Comparison of ENCODE assay signal across 20 mouse cellular contexts in the genomic region with DNA sequence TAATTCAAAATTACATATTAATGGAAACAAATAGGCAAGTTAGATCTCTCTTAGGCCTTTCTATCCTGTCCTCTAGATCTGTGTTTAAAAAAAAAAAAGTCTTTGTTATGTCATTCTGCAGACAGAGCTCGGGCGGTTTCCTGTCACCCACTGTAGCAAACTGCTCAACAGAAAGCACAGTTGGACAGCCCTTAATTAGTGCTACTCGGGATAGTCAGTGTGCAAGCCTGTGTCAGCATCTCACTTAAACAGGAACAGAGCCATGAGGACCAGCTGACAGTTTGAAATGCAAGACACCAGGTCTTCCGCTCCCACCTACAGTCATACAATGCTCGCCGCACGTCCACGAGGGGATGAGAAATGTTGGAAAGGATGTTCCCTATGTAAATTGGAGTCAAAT.
DNase-seq lines count a peak whose midpoint lies in the region; ATAC-seq lines count a peak whose summit lies in the region.
"Had no signal": no experiment of that assay in that cellular context is flagged by ENCODE, and none has a peak within 500 bp of the region (broad histone marks: within the 10 kb centered on the region; RNA-seq: fewer than 3 reads in every experiment).

No protein-coding gene starts in this region.

- H3K27me3 ChIP-seq in forebrain, embryonic 12.5 days = no peaks in the 10 kb centered on the region
- H3K27me3 ChIP-seq in forebrain, embryonic 10.5 days (ENCODE audit: poor library complexity, severe bottlenecking) = no peaks in the 10 kb centered on the region
- no peaks in the 10 kb centered on the region for H3K27me3 ChIP-seq in midbrain, embryonic 12.5 days
- no peaks in the 10 kb centered on the region for H3K27me3 ChIP-seq in midbrain, embryonic 11.5 days (ENCODE audit: control insufficient read depth, insufficient read depth, low read length)
- H3K27me3 ChIP-seq in forebrain, embryonic 15.5 days = no peaks in the 10 kb centered on the region
- H3K27me3 ChIP-seq: embryonic facial prominence, embryonic 12.5 days had no signal

- H3K4me3 ChIP-seq in forebrain, embryonic 12.5 days (replicated peaks) = no peak overlapping the region
- H3K4me3 ChIP-seq in forebrain, embryonic 10.5 days = no peak overlapping the region
- H3K4me3 ChIP-seq in midbrain, embryonic 12.5 days = no peak overlapping the region
- H3K4me3 ChIP-seq in midbrain, embryonic 11.5 days (ENCODE audit: low read depth, low read length) = no peak overlapping the region
- no peak overlapping the region for H3K4me3 ChIP-seq in forebrain, embryonic 15.5 days
- H3K4me3 ChIP-seq: embryonic facial prominence, embryonic 12.5 days had no signal

- no peaks in the 10 kb centered on the region for H3K4me1 ChIP-seq in forebrain, embryonic 12.5 days
- no peaks in the 10 kb centered on the region for H3K4me1 ChIP-seq in forebrain, embryonic 10.5 days
- H3K4me1 ChIP-seq in midbrain, embryonic 12.5 days = no peaks in the 10 kb centered on the region
- H3K4me1 ChIP-seq in midbrain, embryonic 11.5 days (ENCODE audit: control insufficient read depth, insufficient read depth, low read length) = no peaks in the 10 kb centered on the region
- H3K4me1 ChIP-seq in forebrain, embryonic 15.5 days = no peaks in the 10 kb centered on the region
- H3K4me1 ChIP-seq: embryonic facial prominence, embryonic 12.5 days had no signal

- peak; percentile 57; the same call in 1 of the 2 replicates for ATAC-seq in forebrain, embryonic 12.5 days (ENCODE audit: low FRiP score)
- peak; percentile 41; the same call in 1 of the 2 replicates for ATAC-seq in midbrain, embryonic 12.5 days (ENCODE audit: low FRiP score, low read depth)
- no peak for ATAC-seq in midbrain, embryonic 11.5 days (ENCODE audit: low FRiP score)
- ATAC-seq in forebrain, embryonic 15.5 days (replicated peaks) = peak; percentile 58
- ATAC-seq: CD4-positive, CD25-positive, alpha-beta regulatory T cell, adult 4 months had no signal

- no peak overlapping the region for H3K27ac ChIP-seq in forebrain, embryonic 12.5 days
- no peak overlapping the region for H3K27ac ChIP-seq in forebrain, embryonic 10.5 days
- no peak overlapping the region for H3K27ac ChIP-seq in midbrain, embryonic 12.5 days (replicated peaks)
- no peak overlapping the region for H3K27ac ChIP-seq in midbrain, embryonic 11.5 days (ENCODE audit: low read depth, low read length)
- no peak overlapping the region for H3K27ac ChIP-seq in forebrain, embryonic 15.5 days (replicated peaks)
- H3K27ac ChIP-seq: embryonic facial prominence, embryonic 12.5 days; hindbrain, embryonic 14.5 days had no signal

- DNase-seq in forebrain, embryonic 10.5 days (ENCODE audit: extremely low spot score, low spot score) = no peak
- DNase-seq in midbrain, embryonic 11.5 days (ENCODE audit: low spot score, missing footprints) = no peak
- peak; percentile 16 for DNase-seq in retina, postnatal 1 day
- no peak for DNase-seq in spleen, postnatal 10 days (ENCODE audit: low spot score in 2 of 2)
- DNase-seq: adrenal gland, postnatal 10 days; B cell, adult 2 months; cerebellum, adult 11-12 months; cerebellum, adult 9-10 months; cerebellum, postnatal 25 days; gastrocnemius, postnatal 36 days; heart, adult 11 months; heart, postnatal 10 days; heart, postnatal 4 days had no signal

- 70% methylated on average over 8 of the region's 8 CpGs for WGBS in forebrain, embryonic 12.5 days
- WGBS in forebrain, embryonic 10.5 days = 88% methylated on average over 8 of the region's 8 CpGs
- 86% methylated on average over 8 of the region's 8 CpGs for WGBS in midbrain, embryonic 12.5 days
- WGBS in midbrain, embryonic 11.5 days = 86% methylated on average over 8 of the region's 8 CpGs
- 53% methylated on average over 8 of the region's 8 CpGs for WGBS in forebrain, embryonic 15.5 days

- H3K4me2 ChIP-seq in forebrain, embryonic 12.5 days = no peak overlapping the region
- H3K4me2 ChIP-seq in midbrain, embryonic 12.5 days (replicated peaks) = no peak overlapping the region
- H3K4me2 ChIP-seq in midbrain, embryonic 11.5 days = no peak overlapping the region
- no peak overlapping the region for H3K4me2 ChIP-seq in forebrain, embryonic 15.5 days (replicated peaks)
- H3K4me2 ChIP-seq: embryonic facial prominence, embryonic 12.5 days; hindbrain, embryonic 14.5 days had no signal

- no peak overlapping the region for H3K9ac ChIP-seq in forebrain, embryonic 12.5 days
- H3K9ac ChIP-seq in midbrain, embryonic 12.5 days (replicated peaks) = no peak overlapping the region
- H3K9ac ChIP-seq in midbrain, embryonic 11.5 days (ENCODE audit: low read length) = no peak overlapping the region
- H3K9ac ChIP-seq in forebrain, embryonic 15.5 days (replicated peaks) = no peak overlapping the region
- H3K9ac ChIP-seq: embryonic facial prominence, embryonic 12.5 days; hindbrain, embryonic 14.5 days had no signal

- no peaks in the 10 kb centered on the region for H3K36me3 ChIP-seq in forebrain, embryonic 12.5 days (replicated peaks)
- no peaks in the 10 kb centered on the region for H3K36me3 ChIP-seq in forebrain, embryonic 10.5 days (replicated peaks)
- no peaks in the 10 kb centered on the region for H3K36me3 ChIP-seq in midbrain, embryonic 12.5 days
- H3K36me3 ChIP-seq in midbrain, embryonic 11.5 days (ENCODE audit: control insufficient read depth, insufficient read depth, low read length) = no peaks in the 10 kb centered on the region
- H3K36me3 ChIP-seq in forebrain, embryonic 15.5 days = no peaks in the 10 kb centered on the region
- H3K36me3 ChIP-seq: embryonic facial prominence, embryonic 12.5 days; G1E had no signal

- H3K9me3 ChIP-seq in forebrain, embryonic 12.5 days = no peaks in the 10 kb centered on the region
- no peaks in the 10 kb centered on the region for H3K9me3 ChIP-seq in forebrain, embryonic 10.5 days
- H3K9me3 ChIP-seq in midbrain, embryonic 12.5 days = no peaks in the 10 kb centered on the region
- H3K9me3 ChIP-seq in midbrain, embryonic 11.5 days (ENCODE audit: control insufficient read depth, low read length) = no peaks in the 10 kb centered on the region
- H3K9me3 ChIP-seq in forebrain, embryonic 15.5 days = no peaks in the 10 kb centered on the region
- H3K9me3 ChIP-seq: embryonic facial prominence, embryonic 12.5 days; G1E had no signal
